Mouse (Mus musculus): ENCODE measurements around the gene 1700011L22Rik. TPM values are rescaled to one million over a fixed set of nuclear protein-coding genes. Genes with fewer than 3 reads are reported as not detected.

Gene 1700011L22Rik
- polyA plus RNA-seq, 2 experiments, result not detected

- Histone ChIP-seq H3K4me3 (replicated peaks; ENCODE audit: low read length) (no peak overlapping the region), H3K9ac (ENCODE audit: low read depth, low read length, severe bottlenecking) (no peak overlapping the region), H3K27ac (replicated peaks; ENCODE audit: low read depth, low read length) (peak overlapping the region; percentile 53), H3K27me3 (ENCODE audit: control insufficient read depth, insufficient read depth, low read length) (no peaks in the 10 kb centered on the region), H3K4me1 (ENCODE audit: control insufficient read depth, insufficient read depth, low read length) (peaks cover 10% of the 10 kb centered on the region), H3K4me2 (replicated peaks; ENCODE audit: low read depth, low read length, severe bottlenecking) (no peak overlapping the region), H3K9me3 (ENCODE audit: control insufficient read depth, low read length) (peaks cover 4% of the 10 kb centered on the region; the same call in 1 of the 2 replicates), H3K36me3 (ENCODE audit: control insufficient read depth, insufficient read depth, low read length) (no peaks in the 10 kb centered on the region)
- WGBS, result 28% methylated on average over 5 of the region's 5 CpGs
- DNase-seq (ENCODE audit: low spot score), result peak; percentile 25
- TF ChIP-seq POLR2A (IDR thresholded peaks at IDR 0.05; ENCODE audit: borderline replicate concordance, extremely low read depth, insufficient read depth, insufficient read length), result no peak
- ATAC-seq (ENCODE audit: low FRiP score, low read depth), result no peak
Observed at GRCm38 (mm10) chr8:79222106-79222751, 26.1 kb downstream of the 1700011L22Rik start.

- Histone ChIP-seq H3K4me2 (replicated peaks; ENCODE audit: low read depth, low read length, severe bottlenecking) (no peak overlapping the region), H3K4me1 (ENCODE audit: control insufficient read depth, insufficient read depth, low read length) (peaks cover 41% of the 10 kb centered on the region), H3K27me3 (ENCODE audit: control insufficient read depth, insufficient read depth, low read length) (no peaks in the 10 kb centered on the region), H3K27ac (replicated peaks; ENCODE audit: low read depth, low read length) (no peak overlapping the region), H3K9ac (ENCODE audit: low read depth, low read length, severe bottlenecking) (no peak overlapping the region), H3K36me3 (ENCODE audit: control insufficient read depth, insufficient read depth, low read length) (no peaks in the 10 kb centered on the region), H3K9me3 (ENCODE audit: control insufficient read depth, low read length) (no peaks in the 10 kb centered on the region), H3K4me3 (replicated peaks; ENCODE audit: low read length) (no peak overlapping the region)
- no peak for TF ChIP-seq POLR2A (IDR thresholded peaks at IDR 0.05; ENCODE audit: borderline replicate concordance, extremely low read depth, insufficient read depth, insufficient read length)
- ATAC-seq (ENCODE audit: low FRiP score, low read depth) (no peak), DNase-seq (ENCODE audit: low spot score) (no peak)
- 65% methylated on average over 9 of the region's 9 CpGs for WGBS
Observed at GRCm38 (mm10) chr8:79211630-79212029, 36.7 kb downstream of the 1700011L22Rik start.

- WGBS, result 3% methylated on average over 27 of the region's 27 CpGs
- peak; percentile 69 for ATAC-seq (ENCODE audit: low FRiP score, low read depth)
- peak overlapping the region; percentile 48 for H3K4me2 ChIP-seq (replicated peaks; ENCODE audit: low read depth, low read length, severe bottlenecking)
- no peaks in the 10 kb centered on the region for H3K27me3 ChIP-seq (ENCODE audit: control insufficient read depth, insufficient read depth, low read length)
- DNase-seq (ENCODE audit: low spot score), result peak; percentile 75
- no peaks in the 10 kb centered on the region for H3K9me3 ChIP-seq (ENCODE audit: control insufficient read depth, low read length)
- peak overlapping the region; percentile 22 for H3K4me3 ChIP-seq (replicated peaks; ENCODE audit: low read length)
- peak overlapping the region; percentile 98 for H3K27ac ChIP-seq (replicated peaks; ENCODE audit: low read depth, low read length)
- H3K9ac ChIP-seq (ENCODE audit: low read depth, low read length, severe bottlenecking), result peak overlapping the region; percentile 52
- TF ChIP-seq POLR2A (IDR thresholded peaks at IDR 0.05; ENCODE audit: borderline replicate concordance, extremely low read depth, insufficient read depth, insufficient read length), result peak; percentile 71; the same call in 1 of the 2 replicates
- no peaks in the 10 kb centered on the region for H3K36me3 ChIP-seq (ENCODE audit: control insufficient read depth, insufficient read depth, low read length)
- peaks cover 44% of the 10 kb centered on the region for H3K4me1 ChIP-seq (ENCODE audit: control insufficient read depth, insufficient read depth, low read length)
Observed at GRCm38 (mm10) chr8:79209641-79210358, 38.6 kb downstream of the 1700011L22Rik start.

GRCm38 (mm10) chr8:79208691-79209640, 39.4 kb downstream of the 1700011L22Rik start:
- no peaks in the 10 kb centered on the region for H3K36me3 ChIP-seq (ENCODE audit: control insufficient read depth, insufficient read depth, low read length)
- peaks cover 44% of the 10 kb centered on the region for H3K4me1 ChIP-seq (ENCODE audit: control insufficient read depth, insufficient read depth, low read length)
- no peaks in the 10 kb centered on the region for H3K27me3 ChIP-seq (ENCODE audit: control insufficient read depth, insufficient read depth, low read length)
- peak; percentile 92 for DNase-seq (ENCODE audit: low spot score)
- WGBS, result 1% methylated on average over 15 of the region's 15 CpGs
- peak overlapping the region; percentile 22 for H3K4me3 ChIP-seq (replicated peaks; ENCODE audit: low read length)
- ATAC-seq (ENCODE audit: low FRiP score, low read depth), result peak; percentile 69
- peak overlapping the region; percentile 48 for H3K4me2 ChIP-seq (replicated peaks; ENCODE audit: low read depth, low read length, severe bottlenecking)
- peak overlapping the region; percentile 25; the same call in 1 of the 2 replicates for H3K9ac ChIP-seq (ENCODE audit: low read depth, low read length, severe bottlenecking)
- no peaks in the 10 kb centered on the region for H3K9me3 ChIP-seq (ENCODE audit: control insufficient read depth, low read length)
- H3K27ac ChIP-seq (replicated peaks; ENCODE audit: low read depth, low read length), result peak overlapping the region; percentile 98
- no peak for TF ChIP-seq POLR2A (IDR thresholded peaks at IDR 0.05; ENCODE audit: borderline replicate concordance, extremely low read depth, insufficient read depth, insufficient read length)

GRCm38 (mm10) chr8:79208181-79208580, 40.2 kb downstream of the 1700011L22Rik start:
- TF ChIP-seq POLR2A (IDR thresholded peaks at IDR 0.05; ENCODE audit: borderline replicate concordance, extremely low read depth, insufficient read depth, insufficient read length), result no peak
- DNase-seq (ENCODE audit: low spot score) (no peak), ATAC-seq (ENCODE audit: low FRiP score, low read depth) (no peak)
- Histone ChIP-seq H3K36me3 (ENCODE audit: control insufficient read depth, insufficient read depth, low read length) (no peaks in the 10 kb centered on the region), H3K4me2 (replicated peaks; ENCODE audit: low read depth, low read length, severe bottlenecking) (no peak overlapping the region; the same call in 1 of the 2 replicates), H3K9ac (ENCODE audit: low read depth, low read length, severe bottlenecking) (no peak overlapping the region), H3K4me1 (ENCODE audit: control insufficient read depth, insufficient read depth, low read length) (peaks cover 44% of the 10 kb centered on the region), H3K9me3 (ENCODE audit: control insufficient read depth, low read length) (no peaks in the 10 kb centered on the region), H3K27ac (replicated peaks; ENCODE audit: low read depth, low read length) (peak overlapping the region; percentile 98), H3K27me3 (ENCODE audit: control insufficient read depth, insufficient read depth, low read length) (no peaks in the 10 kb centered on the region), H3K4me3 (replicated peaks; ENCODE audit: low read length) (no peak overlapping the region)
- WGBS, result 17% methylated on average over 3 of the region's 3 CpGs
